Mouse (Mus musculus) heart, adult 2 months (tissue): ENCODE measurements at regions not wholly inside any gene's neighbourhood (a gene's known extent, or its start where the extent isn't known, plus 50 kb on each side); places are given as distances from the start of the nearest gene placed in this dataset.

ENCODE experiments used
- CTCF ChIP-seq: fragments of 200-600 bp; IDR thresholded peaks from 2 replicates; pipeline ENCODE4 v1.8.1; 2022; ENCODE audit warnings: antibody characterized with exemption, mild to moderate bottlenecking, moderate library complexity
- EP300 ChIP-seq: fragments of 200-500 bp; IDR thresholded peaks from 2 replicates; pipeline ENCODE4 v1.6.1; 2011; ENCODE audit warnings: low read depth, low read length, control low read depth; ENCODE audit not compliant: insufficient read depth
- POLR2A ChIP-seq: fragments of 200-500 bp; IDR thresholded peaks from 2 replicates; pipeline ENCODE4 v1.6.1; 2011; ENCODE audit warnings: mild to moderate bottlenecking, low read depth, low read length, control low read depth; ENCODE audit not compliant: insufficient read depth

DNA sequence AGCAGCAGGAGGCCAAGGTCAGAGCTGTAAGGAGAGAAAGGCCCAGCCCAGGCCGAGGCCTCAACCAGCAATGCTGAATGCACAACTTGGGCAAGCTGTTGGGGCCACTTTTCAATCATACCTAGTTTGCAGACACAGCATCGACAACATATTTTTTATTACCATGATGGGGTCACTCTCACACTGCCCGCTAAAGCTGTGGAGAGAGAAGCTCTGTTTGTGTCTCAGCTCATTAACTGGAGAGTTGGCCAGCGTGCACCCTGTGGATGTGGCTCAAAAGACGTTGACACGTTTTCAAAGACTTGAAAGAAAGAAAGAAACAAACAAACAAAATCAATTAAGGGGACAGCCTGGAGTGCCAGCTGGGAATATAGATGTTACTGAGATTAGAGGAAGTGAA, 217.4 kb upstream of the Tle3 start:
- TF ChIP-seq CTCF (no peak), EP300 (no peak), POLR2A (no peak)
